Mouse (Mus musculus) thymus, adult 2 months (tissue): ENCODE measurements around the gene Tmed1. TPM values are rescaled to one million over a fixed set of nuclear protein-coding genes. Genes with fewer than 3 reads are reported as not detected.
A peak's percentile ranks its signal among the peaks of the same experiment; 100 is the strongest.

ENCODE experiments used
- DNase-seq: peaks from one replicate; pipeline ENCODE4 v3.0.0; 2021
- H3K27ac ChIP-seq: fragments of 200-500 bp; 2 replicates; pipeline ENCODE4 v1.5.1; 2012; ENCODE audit warnings: low read length, control low read depth; ENCODE audit not compliant: control insufficient read depth, insufficient read depth
- H3K27me3 ChIP-seq: fragments of 200-500 bp; 2 replicates; pipeline ENCODE4 v1.6.1; 2012; ENCODE audit warnings: mild to moderate bottlenecking, low read length, moderate library complexity, mixed read lengths; ENCODE audit not compliant: control insufficient read depth, insufficient read depth
- H3K36me3 ChIP-seq: fragments of 200-500 bp; 2 replicates; pipeline ENCODE4 v1.6.1; 2012; ENCODE audit warnings: mild to moderate bottlenecking, low read length, moderate library complexity; ENCODE audit not compliant: control insufficient read depth, insufficient read depth
- H3K4me1 ChIP-seq: fragments of 200-500 bp; replicated peaks from 2 replicates; pipeline ENCODE4 v1.6.1; 2012; ENCODE audit warnings: low read length; ENCODE audit not compliant: control insufficient read depth, insufficient read depth
- H3K4me3 ChIP-seq: fragments of 200-500 bp; 2 replicates; pipeline ENCODE4 v1.5.1; 2012; ENCODE audit warnings: mild to moderate bottlenecking, low read length, control low read depth, moderate library complexity; ENCODE audit not compliant: control insufficient read depth, insufficient read depth
- CTCF ChIP-seq: fragments of 200-500 bp; IDR thresholded peaks from 2 replicates; pipeline ENCODE4 v1.5.1; 2012; ENCODE audit warnings: mild to moderate bottlenecking, control low read depth, low read length, moderate library complexity, borderline replicate concordance; ENCODE audit not compliant: control insufficient read depth, poor library complexity, insufficient read depth; ENCODE audit errors: extremely low read depth
- POLR2A ChIP-seq: fragments of 200-500 bp; IDR thresholded peaks from 2 replicates; pipeline ENCODE4 v1.6.1; 2012; ENCODE audit warnings: mild to moderate bottlenecking, low read length, control low read depth, moderate library complexity; ENCODE audit not compliant: control insufficient read depth, poor library complexity, insufficient read depth; ENCODE audit errors: extremely low read depth
- WGBS: fragments of 180-500 bp; shearing (Covaris S2); methylation state at CpG from one replicate; pipeline ENCODE4 v1.1.7; 2018; 5-methylcytosine and 5-hydroxymethylcytosine counted together
- polyA plus RNA-seq: library from polyadenylated mRNA; depleted of rRNA; stranded (reverse); fragments of >200 nt; gene quantifications from 2 replicates; pipeline ENCODE4 v1.2.3, GENCODE M21; 2012; rRNA removed

Gene Tmed1
- polyA plus RNA-seq, 1 experiment, result 17.0 TPM

- peak; percentile 12 for DNase-seq
- Histone ChIP-seq H3K27ac (peak overlapping the region; percentile 66), H3K4me1 (peaks cover 37% of the 10 kb centered on the region), H3K36me3 (peaks cover 26% of the 10 kb centered on the region), H3K4me3 (no peak overlapping the region), H3K27me3 (no peaks in the 10 kb centered on the region)
- no peak for TF ChIP-seq POLR2A
- no peak for TF ChIP-seq CTCF
- 70% methylated on average over 3 of the region's 3 CpGs for WGBS
Observed at GRCm38 (mm10) chr9:21463766-21464564, 46.1 kb downstream of the Tmed1 start.

- Histone ChIP-seq H3K4me1 (peaks cover 37% of the 10 kb centered on the region), H3K27me3 (no peaks in the 10 kb centered on the region), H3K4me3 (no peak overlapping the region), H3K36me3 (peaks cover 27% of the 10 kb centered on the region), H3K27ac (peak overlapping the region; percentile 66)
- DNase-seq, result peak; percentile 13
- WGBS, result 40% methylated on average over 5 of the region's 5 CpGs
- TF ChIP-seq POLR2A (no peak), CTCF (no peak)
Observed at GRCm38 (mm10) chr9:21463138-21463590, 46.9 kb downstream of the Tmed1 start.

- Histone ChIP-seq H3K4me3 (no peak overlapping the region), H3K27ac (no peak overlapping the region), H3K27me3 (no peaks in the 10 kb centered on the region; the same call in 1 of the 2 replicates), H3K36me3 (peaks cover 9% of the 10 kb centered on the region; the same call in 1 of the 2 replicates), H3K4me1 (peaks cover 55% of the 10 kb centered on the region)
- WGBS, result 92% methylated on average over 3 of the region's 3 CpGs
- no peak for DNase-seq
- TF ChIP-seq CTCF (no peak), POLR2A (no peak)
Observed at GRCm38 (mm10) chr9:21460400-21460940, 49.6 kb downstream of the Tmed1 start.

GRCm38 (mm10) chr9:21458821-21459220, 51.2 kb downstream of the Tmed1 start:
- no peak overlapping the region for H3K4me3 ChIP-seq
- DNase-seq, result no peak
- H3K36me3 ChIP-seq, result peaks cover 9% of the 10 kb centered on the region; the same call in 1 of the 2 replicates
- H3K27me3 ChIP-seq, result no peaks in the 10 kb centered on the region; the same call in 1 of the 2 replicates
- TF ChIP-seq POLR2A (no peak), CTCF (no peak)
- H3K4me1 ChIP-seq, result peaks cover 53% of the 10 kb centered on the region
- no peak overlapping the region for H3K27ac ChIP-seq
- WGBS, result 98% methylated on average over 3 of the region's 3 CpGs

Other genes with a start within 250 kb of the Tmed1 start
- gene Atg4d, start 245.0 kb downstream of the Tmed1 start, polyA plus RNA-seq, result 84.3 and 87.7 TPM in 2 replicates
- 56.5 and 57.9 TPM in 2 replicates for gene Kri1, start 222.3 kb downstream of the Tmed1 start, polyA plus RNA-seq
- 319 and 330 TPM in 2 replicates for gene Cdkn2d, start 218.8 kb downstream of the Tmed1 start, polyA plus RNA-seq
- 9.6 and 11.1 TPM in 2 replicates for gene Ap1m2, start 197.9 kb downstream of the Tmed1 start, polyA plus RNA-seq
- 477 and 505 TPM in 2 replicates for gene Slc44a2, start 189.6 kb downstream of the Tmed1 start, polyA plus RNA-seq
- gene Ilf3, start 142.4 kb downstream of the Tmed1 start, polyA plus RNA-seq, result 151 and 157 TPM in 2 replicates
- gene Qtrt1, start 98.4 kb downstream of the Tmed1 start, polyA plus RNA-seq, result 46.4 and 48.2 TPM in 2 replicates
- gene Dnm2, start 85.3 kb downstream of the Tmed1 start, polyA plus RNA-seq, result 374 and 422 TPM in 2 replicates
- 29.5 and 31.1 TPM in 2 replicates for gene AB124611, start 15.9 kb upstream of the Tmed1 start, polyA plus RNA-seq
- gene Carm1, start 36.6 kb upstream of the Tmed1 start, polyA plus RNA-seq, result 98.5 and 112 TPM in 2 replicates
- 43.5 and 45.8 TPM in 2 replicates for gene Timm29, start 82.5 kb upstream of the Tmed1 start, polyA plus RNA-seq
- 47.1 and 50.6 TPM in 2 replicates for gene Yipf2, start 82.6 kb upstream of the Tmed1 start, polyA plus RNA-seq
- 156 and 191 TPM in 2 replicates for gene Smarca4, start 105.9 kb upstream of the Tmed1 start, polyA plus RNA-seq
- 23.9 and 30.5 TPM in 2 replicates for gene Ldlr, start 213.2 kb upstream of the Tmed1 start, polyA plus RNA-seq